Mouse (Mus musculus): ENCODE measurements around the gene Aff3. TPM values are rescaled to one million over a fixed set of nuclear protein-coding genes. Genes with fewer than 3 reads are reported as not detected.

Gene Aff3
- total RNA-seq, 2 experiments from 2014 or later: 15.3 to 16.4 TPM

GRCm38 (mm10) chr1:38347346-38347745 is 317.4 kb downstream of the Aff3 start:
- no peak for DNase-seq (ENCODE audit: low spot score in 2 of 2)

- no peak for DNase-seq (ENCODE audit: low spot score in 2 of 2)
Observed at GRCm38 (mm10) chr1:38334206-38334605, 330.5 kb downstream of the Aff3 start.

- no peak for DNase-seq (ENCODE audit: low spot score in 2 of 2)
Observed at GRCm38 (mm10) chr1:38332919-38333318, 331.8 kb downstream of the Aff3 start.

GRCm38 (mm10) chr1:38324206-38324605 is 340.5 kb downstream of the Aff3 start:
- DNase-seq (ENCODE audit: low spot score in 2 of 2): no peak

GRCm38 (mm10) chr1:38321861-38322260 is 342.9 kb downstream of the Aff3 start:
- DNase-seq (ENCODE audit: low spot score in 2 of 2): no peak

GRCm38 (mm10) chr1:38320971-38321305 is 343.8 kb downstream of the Aff3 start:
- no peak for DNase-seq (ENCODE audit: low spot score in 2 of 2)

- DNase-seq (ENCODE audit: low spot score in 2 of 2): no peak
Observed at GRCm38 (mm10) chr1:38320126-38320970, 344.4 kb downstream of the Aff3 start.

- DNase-seq (ENCODE audit: low spot score in 2 of 2): no peak
Observed at GRCm38 (mm10) chr1:38318614-38319013, 346.1 kb downstream of the Aff3 start.

GRCm38 (mm10) chr1:38315992-38316391 is 348.8 kb downstream of the Aff3 start:
- DNase-seq (ENCODE audit: low spot score in 2 of 2): no peak

- no peak for DNase-seq (ENCODE audit: low spot score in 2 of 2)
Observed at GRCm38 (mm10) chr1:38310496-38310895, 354.3 kb downstream of the Aff3 start.

GRCm38 (mm10) chr1:38310076-38310475 is 354.7 kb downstream of the Aff3 start:
- no peak for DNase-seq (ENCODE audit: low spot score in 2 of 2)

- DNase-seq (ENCODE audit: low spot score in 2 of 2): no peak
Observed at GRCm38 (mm10) chr1:38309341-38309740, 355.4 kb downstream of the Aff3 start.

- DNase-seq (ENCODE audit: low spot score in 2 of 2): no peak
Observed at GRCm38 (mm10) chr1:38308705-38308996, 356.1 kb downstream of the Aff3 start.

- DNase-seq (ENCODE audit: low spot score in 2 of 2): no peak
Observed at GRCm38 (mm10) chr1:38307821-38308704, 356.7 kb downstream of the Aff3 start.

GRCm38 (mm10) chr1:38307234-38307633 is 357.5 kb downstream of the Aff3 start:
- DNase-seq (ENCODE audit: low spot score in 2 of 2): no peak

GRCm38 (mm10) chr1:38306146-38306545 is 358.6 kb downstream of the Aff3 start:
- no peak for DNase-seq (ENCODE audit: low spot score in 2 of 2)

GRCm38 (mm10) chr1:38304376-38304775 is 360.4 kb downstream of the Aff3 start:
- no peak for DNase-seq (ENCODE audit: low spot score in 2 of 2)

GRCm38 (mm10) chr1:38298291-38298690 is 366.5 kb downstream of the Aff3 start:
- no peak for DNase-seq (ENCODE audit: low spot score in 2 of 2)

- no peak for DNase-seq (ENCODE audit: low spot score in 2 of 2)
Observed at GRCm38 (mm10) chr1:38294906-38295305, 369.8 kb downstream of the Aff3 start.

GRCm38 (mm10) chr1:38294336-38294695 is 370.4 kb downstream of the Aff3 start:
- DNase-seq (ENCODE audit: low spot score in 2 of 2): no peak

- no peak for DNase-seq (ENCODE audit: low spot score in 2 of 2)
Observed at GRCm38 (mm10) chr1:38293671-38294335, 371.0 kb downstream of the Aff3 start.

GRCm38 (mm10) chr1:38292851-38293250 is 371.9 kb downstream of the Aff3 start:
- no peak for DNase-seq (ENCODE audit: low spot score in 2 of 2)
